Mouse (Mus musculus): ENCODE measurements at regions not wholly inside any gene's neighbourhood (a gene's known extent, or its start where the extent isn't known, plus 50 kb on each side); places are given as distances from the start of the nearest gene placed in this dataset.
A peak's percentile ranks its signal among the peaks of the same experiment; 100 is the strongest.

GRCm38 (mm10) chr1:106086687-106087086, 84.9 kb upstream of the Phlpp1 start:
- DNase-seq (ENCODE audit: low spot score): no peak

- no peak for DNase-seq (ENCODE audit: low spot score)
These were observed 78.5 kb upstream of the Phlpp1 start for GRCm38 (mm10) chr1:106092909-106093557.

- no peak for DNase-seq (ENCODE audit: low spot score)
These were observed 77.7 kb upstream of the Phlpp1 start for GRCm38 (mm10) chr1:106093813-106094212.

- DNase-seq (ENCODE audit: low spot score): peak; percentile 49
These were observed 75.2 kb upstream of the Phlpp1 start for GRCm38 (mm10) chr1:106096324-106096723.

- no peak for DNase-seq (ENCODE audit: low spot score)
These were observed 74.4 kb upstream of the Phlpp1 start for GRCm38 (mm10) chr1:106097177-106097576.

GRCm38 (mm10) chr1:106100611-106101010, 70.9 kb upstream of the Phlpp1 start:
- DNase-seq (ENCODE audit: low spot score): no peak

GRCm38 (mm10) chr1:106102537-106102936, 69.0 kb upstream of the Phlpp1 start:
- DNase-seq (ENCODE audit: low spot score): no peak

- no peak for DNase-seq (ENCODE audit: low spot score)
These were observed 62.5 kb upstream of the Phlpp1 start for GRCm38 (mm10) chr1:106109081-106109480.
